ENCODE assay signal across 16 mouse cellular contexts in genomic region chr15:86049510-86049909, GRCm38 (mm10). TPM values are rescaled to one million over a fixed set of nuclear protein-coding genes. Genes with fewer than 3 reads are reported as not detected.
DNase-seq lines count a peak whose midpoint lies in the region; ATAC-seq and TF ChIP-seq lines count a peak whose summit lies in the region.
"Had no signal": no experiment of that assay in that cellular context is flagged by ENCODE, and none has a peak within 500 bp of the region (broad histone marks: within the 10 kb centered on the region; RNA-seq: fewer than 3 reads in every experiment).

No protein-coding gene starts in this region.

- no peaks in the 10 kb centered on the region for H3K9me3 ChIP-seq in liver, embryonic 13.5 days (replicated peaks)
- H3K9me3 ChIP-seq in liver, embryonic 11.5 days (ENCODE audit: control insufficient read depth, low read length): no peaks in the 10 kb centered on the region
- no peaks in the 10 kb centered on the region for H3K9me3 ChIP-seq in liver, postnatal 0 days (ENCODE audit: low read length)
- H3K9me3 ChIP-seq: embryonic facial prominence, embryonic 10.5 days; embryonic facial prominence, embryonic 12.5 days; forebrain, embryonic 13.5 days; forebrain, embryonic 15.5 days had no signal

- H3K4me1 ChIP-seq in liver, embryonic 13.5 days (replicated peaks): peaks cover 42% of the 10 kb centered on the region
- H3K4me1 ChIP-seq in liver, embryonic 11.5 days (replicated peaks; ENCODE audit: control insufficient read depth, insufficient read depth, low read length): peaks cover 20% of the 10 kb centered on the region
- H3K4me1 ChIP-seq in liver, postnatal 0 days (ENCODE audit: insufficient read depth): peaks cover 28% of the 10 kb centered on the region
- H3K4me1 ChIP-seq: forebrain, embryonic 15.5 days had no signal

- H3K9ac ChIP-seq in liver, embryonic 13.5 days: no peak overlapping the region
- H3K9ac ChIP-seq in liver, embryonic 11.5 days (ENCODE audit: low read depth, low read length): no peak overlapping the region
- H3K9ac ChIP-seq in liver, postnatal 0 days (replicated peaks): no peak overlapping the region
- H3K9ac ChIP-seq: embryonic facial prominence, embryonic 12.5 days; forebrain, embryonic 13.5 days; forebrain, embryonic 15.5 days; forebrain, postnatal 0 days had no signal

- no peak for TF ChIP-seq CTCF in liver, postnatal 0 days (IDR thresholded peaks at IDR 0.05; ENCODE audit: low read depth)

- peak overlapping the region; percentile 86 for H3K27ac ChIP-seq in liver, embryonic 13.5 days
- H3K27ac ChIP-seq in liver, embryonic 11.5 days (ENCODE audit: low read depth, low read length): no peak overlapping the region
- H3K27ac ChIP-seq in liver, postnatal 0 days (ENCODE audit: low read depth): peak overlapping the region; percentile 41; the same call in 1 of the 2 replicates
- H3K27ac ChIP-seq: embryonic facial prominence, embryonic 10.5 days; embryonic facial prominence, embryonic 12.5 days; forebrain, embryonic 13.5 days; forebrain, embryonic 15.5 days had no signal

- intact Hi-C loops in left cerebral cortex, postnatal 14 days (cut with DNase I): no loop called here

- H3K36me3 ChIP-seq in liver, embryonic 13.5 days: no peaks in the 10 kb centered on the region
- no peaks in the 10 kb centered on the region for H3K36me3 ChIP-seq in liver, embryonic 11.5 days (ENCODE audit: control insufficient read depth, insufficient read depth, low read length)
- H3K36me3 ChIP-seq in liver, postnatal 0 days (replicated peaks; ENCODE audit: insufficient read depth, low read length): no peaks in the 10 kb centered on the region
- H3K36me3 ChIP-seq: embryonic facial prominence, embryonic 10.5 days; embryonic facial prominence, embryonic 12.5 days; forebrain, embryonic 15.5 days had no signal

- ATAC-seq in liver, embryonic 13.5 days (ENCODE audit: low read depth): no peak
- ATAC-seq in liver, embryonic 11.5 days (replicated peaks; ENCODE audit: low FRiP score): no peak
- no peak for ATAC-seq in liver, postnatal 0 days
- ATAC-seq: forebrain, embryonic 13.5 days; forebrain, embryonic 15.5 days; forebrain, postnatal 0 days had no signal

- H3K27me3 ChIP-seq in liver, embryonic 13.5 days: no peaks in the 10 kb centered on the region
- H3K27me3 ChIP-seq in liver, embryonic 11.5 days (replicated peaks; ENCODE audit: control insufficient read depth, insufficient read depth, low read length): no peaks in the 10 kb centered on the region
- H3K27me3 ChIP-seq in liver, postnatal 0 days (ENCODE audit: insufficient read depth, low read length): no peaks in the 10 kb centered on the region
- H3K27me3 ChIP-seq: embryonic facial prominence, embryonic 12.5 days; forebrain, embryonic 15.5 days had no signal

- TF ChIP-seq EP300 in liver, postnatal 0 days (IDR thresholded peaks at IDR 0.05; ENCODE audit: low read depth): no peak

- DNase-seq in cerebellum, postnatal 10 days: peak; percentile 65 to 75
- no peak for DNase-seq in cerebellum, adult 18-20 months
- peak; percentile 5 to 51 for DNase-seq in cerebellum, postnatal 25 days
- DNase-seq in cerebellum, postnatal 4 days (ENCODE audit: low spot score in 2 of 2): no peak
- DNase-seq in liver, embryonic 13.5 days: no peak
- no peak for DNase-seq in liver, embryonic 11.5 days (ENCODE audit: low spot score)
- no peak for DNase-seq in liver, postnatal 0 days
- no peak for DNase-seq in left cerebral cortex, postnatal 14 days (ENCODE audit: low spot score in 2 of 2)
- DNase-seq: adrenal gland, adult 2 months; adrenal gland, postnatal 14 days; adrenal gland, postnatal 36 days; forebrain, postnatal 0 days had no signal

- no peak overlapping the region for H3K4me3 ChIP-seq in liver, embryonic 13.5 days (replicated peaks)
- H3K4me3 ChIP-seq in liver, embryonic 11.5 days (ENCODE audit: low read depth, low read length): no peak overlapping the region
- H3K4me3 ChIP-seq in liver, postnatal 0 days (ENCODE audit: low read depth, low read length): no peak overlapping the region
- H3K4me3 ChIP-seq: embryonic facial prominence, embryonic 10.5 days; embryonic facial prominence, embryonic 12.5 days; forebrain, embryonic 13.5 days; forebrain, embryonic 15.5 days had no signal

- WGBS in liver, embryonic 13.5 days (ENCODE audit: insufficient replicate concordance): 71% methylated on average over 3 of the region's 3 CpGs
- WGBS in liver, embryonic 11.5 days: 89% methylated on average over 3 of the region's 3 CpGs
- 78% methylated on average over 3 of the region's 3 CpGs for WGBS in liver, postnatal 0 days (ENCODE audit: insufficient replicate concordance)

- H3K4me2 ChIP-seq in liver, embryonic 13.5 days: no peak overlapping the region
- no peak overlapping the region for H3K4me2 ChIP-seq in liver, embryonic 11.5 days
- H3K4me2 ChIP-seq in liver, postnatal 0 days (ENCODE audit: low read depth, low read length): no peak overlapping the region
- H3K4me2 ChIP-seq: embryonic facial prominence, embryonic 12.5 days; forebrain, embryonic 13.5 days; forebrain, embryonic 15.5 days had no signal

RNA-seq across cellular contexts. Expression of gene Gramd4, which starts 8.0 kb away (rescaled TPM):
- polyA plus RNA-seq in liver, embryonic 13.5 days (2015; fragmentation: Nextera tagmentation; extraction: Ambion mirVana): 6.8 and 7.0 TPM in 2 replicates
- polyA plus RNA-seq in liver, embryonic 11.5 days (2014; fragmentation: Nextera tagmentation; extraction: Ambion mirVana): 12.6 and 13.9 TPM in 2 replicates
- polyA plus RNA-seq in liver, postnatal 0 days (2015; fragmentation: Nextera tagmentation; extraction: Ambion mirVana): 3.2 and 3.7 TPM in 2 replicates
- total RNA-seq in left cerebral cortex, postnatal 14 days (2021): 10 to 100 TPM; 37.2 to 44.3 TPM

RNA-seq across cellular contexts. Expression of gene Celsr1, which starts 15.9 kb away (rescaled TPM):
- polyA plus RNA-seq in liver, embryonic 13.5 days (2015; fragmentation: Nextera tagmentation; extraction: Ambion mirVana): 0.06 and 0.20 TPM in 2 replicates
- 0.53 and 1.4 TPM in 2 replicates for polyA plus RNA-seq in liver, embryonic 11.5 days (2014; fragmentation: Nextera tagmentation; extraction: Ambion mirVana)
- polyA plus RNA-seq in liver, postnatal 0 days (2015; fragmentation: Nextera tagmentation; extraction: Ambion mirVana): 0.09 and 0.11 TPM in 2 replicates
- 1 to 10 TPM; 2.2 to 3.1 TPM for total RNA-seq in left cerebral cortex, postnatal 14 days (2021)

Comparison
In these comparisons a context has a peak if more than half of its experiments do, and no peak if none do; other contexts are left out.
1. DNase-seq: peak in cerebellum, postnatal 10 days (2 of 2) and cerebellum, postnatal 25 days (2 of 2); none in cerebellum, adult 18-20 months (0 of 2), cerebellum, postnatal 4 days (0 of 2), liver, embryonic 13.5 days (single experiment), liver, embryonic 11.5 days (single experiment), liver, postnatal 0 days (single experiment) and left cerebral cortex, postnatal 14 days (0 of 2).